Mouse (Mus musculus) gastrocnemius, postnatal 4 days (tissue): Measurements from ENCODE around the gene Coq8b. TPM values are rescaled to one million over a fixed set of nuclear protein-coding genes. Genes with fewer than 3 reads are reported as not detected.

Experiments
- DNase-seq, 2 experiments: peaks; one replicate each; pipeline ENCODE4 v3.0.0; 2021 to 2022; ENCODE audit warnings: low spot score in 2 of 2, mixed read lengths in 2 of 2
- long read RNA-seq, 2 experiments: library from polyadenylated mRNA; stranded (forward); transcript quantifications; one replicate each; pipeline ENCODE4 v2.0.0; 2021
- total RNA-seq, 2 experiments: library from RNA; stranded (reverse); gene quantifications; 2 replicates each; pipeline ENCODE4 v1.2.3; 2021

The Coq8b gene
- total RNA-seq, result 10 to 100 TPM in 1 of 2 experiments, 1 to 10 TPM in 1; 8.6 to 10.3 TPM
- long read RNA-seq, experiment 1, transcript Coq8b-201 (15 exons, 2,181 nt), result major isoform, 16 of 24 reads
- long read RNA-seq, experiment 1, partial matches to known transcripts, result 4 of 24 reads
- long read RNA-seq, experiment 1, other reads (novel, unspliced or antisense), result 3 of 24 reads
- long read RNA-seq, experiment 2, transcript Coq8b-201 (15 exons, 2,181 nt), result major isoform, 15 of 24 reads
- long read RNA-seq, experiment 2, partial matches to known transcripts, result 4 of 24 reads
- long read RNA-seq, experiment 2, other reads (novel, unspliced or antisense), result 4 of 24 reads

DNA sequence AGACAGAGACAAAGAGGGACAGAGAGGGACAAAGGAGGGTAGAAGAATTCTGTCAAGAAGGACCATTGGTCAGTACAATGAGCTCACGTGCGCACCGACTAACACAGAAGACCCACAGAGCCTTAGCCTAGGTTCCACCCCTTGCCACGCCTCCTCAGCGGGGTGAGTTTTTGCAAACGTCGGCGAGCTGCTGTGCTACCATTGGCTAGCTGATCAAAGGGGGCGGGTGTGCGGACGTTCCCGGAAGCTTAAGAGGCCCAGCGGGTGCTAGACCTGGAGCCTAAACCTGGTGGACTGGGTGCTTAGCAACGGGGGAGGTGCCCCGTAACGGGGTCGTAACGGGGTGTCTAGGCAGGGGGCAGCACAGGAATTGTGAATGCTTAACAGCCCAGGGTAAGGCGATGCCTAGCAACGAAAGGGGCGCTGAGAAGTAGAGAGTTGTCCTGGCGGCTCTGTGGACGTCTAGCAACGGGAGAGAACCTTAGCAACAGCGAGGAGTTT, at the start of gene Coq8b:
Gene Coq8b (plus strand): TSS at position 243 of the 501 bp plus-strand sequence.
- peak; percentile 78 to 92 for DNase-seq

DNA sequence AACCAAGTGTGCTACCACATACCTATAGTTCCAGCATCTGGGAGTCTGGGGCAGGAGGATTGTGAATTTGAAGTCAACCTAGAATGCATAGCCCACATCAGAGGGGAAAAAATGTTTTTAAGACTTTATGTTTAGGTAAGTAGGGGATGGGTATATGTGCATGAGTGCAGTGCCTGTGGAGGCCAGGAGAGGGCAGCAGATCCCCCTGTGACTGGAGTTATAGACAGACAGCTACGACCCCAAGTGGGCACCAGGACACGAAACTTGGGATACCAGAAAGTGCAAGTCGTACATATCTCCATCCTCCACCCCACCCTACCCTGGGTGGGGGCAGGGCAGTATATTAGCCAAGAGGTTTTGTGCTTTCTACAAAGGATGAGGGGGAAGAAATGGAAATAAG, 47.9 kb upstream of the Coq8b start:
- no peak for DNase-seq

DNA sequence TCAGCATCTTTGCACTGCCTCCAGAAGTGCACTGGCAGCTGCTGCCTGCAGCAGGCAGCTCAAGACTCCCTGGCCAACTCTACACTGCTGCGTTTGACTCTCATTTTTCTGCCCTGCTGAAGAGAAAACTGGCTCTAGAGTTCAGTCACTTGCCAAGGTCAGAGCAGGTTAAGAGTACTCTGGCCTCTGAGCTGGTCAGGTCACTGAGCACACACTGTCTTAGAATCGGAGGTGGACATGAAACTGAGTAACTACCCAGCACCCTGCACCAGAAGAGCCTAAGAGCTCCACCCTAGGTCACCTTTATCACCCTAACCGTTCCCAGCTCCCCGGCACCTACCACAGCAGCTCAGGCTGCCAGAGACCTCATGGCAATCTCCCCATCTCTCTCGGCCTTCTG, 46.8 kb upstream of the Coq8b start:
- DNase-seq, result no peak

DNA sequence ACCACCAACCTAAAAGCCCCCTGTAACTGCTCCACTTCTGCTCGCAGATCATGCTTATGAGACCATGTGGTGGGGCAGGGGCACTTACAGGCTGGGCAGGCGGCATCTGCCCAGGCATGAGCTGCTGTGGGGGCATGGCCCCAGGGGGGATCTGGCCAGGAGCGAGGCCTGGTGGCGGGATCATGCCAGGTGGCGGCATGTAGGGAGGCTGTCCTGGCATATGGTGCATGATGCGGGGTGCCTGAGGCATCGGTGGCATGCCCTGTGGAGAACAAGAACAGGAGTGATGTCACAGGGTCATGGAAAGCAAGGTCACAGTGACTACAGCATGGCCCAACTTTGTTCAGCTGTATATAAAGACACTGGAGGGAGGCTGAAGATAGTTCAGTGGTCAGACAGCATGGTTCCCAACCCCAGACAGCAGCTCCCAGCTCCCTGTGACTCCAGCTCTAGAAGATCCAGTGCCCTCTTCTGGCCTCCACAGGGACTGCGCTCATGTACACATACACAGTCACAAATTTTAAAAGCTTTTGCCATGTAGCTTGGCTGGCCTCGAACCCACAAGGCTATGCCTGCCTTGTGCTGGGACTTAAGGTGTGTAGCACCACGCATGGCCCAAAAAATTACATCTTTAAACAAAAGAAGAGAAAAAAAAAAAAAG, 43.4 kb upstream of the Coq8b start:
- DNase-seq, result no peak

DNA sequence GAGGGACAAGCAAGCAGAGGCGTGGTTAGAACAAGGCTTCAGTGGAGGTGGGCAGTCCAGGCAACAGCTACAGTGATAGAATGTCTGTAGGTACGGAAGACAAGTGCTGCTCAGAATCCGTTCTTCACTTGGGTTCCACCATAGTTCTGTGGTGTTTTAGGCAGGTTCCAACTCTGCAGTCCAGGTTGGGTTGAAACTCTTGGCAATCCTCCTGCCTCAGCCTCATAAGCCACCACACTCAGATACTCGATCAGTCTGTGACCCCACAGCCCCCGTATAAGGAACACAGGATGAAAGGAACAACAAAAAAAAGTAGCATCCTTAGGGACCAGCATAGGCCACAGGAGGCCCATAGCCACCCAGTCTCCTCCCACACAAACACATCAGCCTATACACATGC, 40.4 kb upstream of the Coq8b start:
- no peak for DNase-seq

DNA sequence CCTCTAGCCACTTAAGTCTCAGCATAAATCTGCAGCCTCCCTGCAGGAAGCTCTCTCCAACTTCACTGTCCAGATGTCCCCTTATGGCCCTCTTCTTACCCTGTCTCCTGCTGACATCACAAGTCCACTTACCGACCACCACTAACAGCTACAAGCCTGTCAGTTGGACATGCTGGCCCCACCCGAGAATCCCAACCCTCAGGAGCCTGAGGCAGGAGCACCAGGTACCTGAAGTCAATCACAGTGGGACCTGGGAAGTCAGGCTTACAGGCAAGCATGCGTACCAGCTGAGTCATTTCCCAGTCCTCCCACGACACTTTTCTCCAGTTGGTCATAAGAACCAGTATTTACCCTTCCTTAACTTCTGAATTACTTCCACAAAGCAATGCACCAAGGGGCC, 39.1 kb upstream of the Coq8b start:
- no peak for DNase-seq

DNA sequence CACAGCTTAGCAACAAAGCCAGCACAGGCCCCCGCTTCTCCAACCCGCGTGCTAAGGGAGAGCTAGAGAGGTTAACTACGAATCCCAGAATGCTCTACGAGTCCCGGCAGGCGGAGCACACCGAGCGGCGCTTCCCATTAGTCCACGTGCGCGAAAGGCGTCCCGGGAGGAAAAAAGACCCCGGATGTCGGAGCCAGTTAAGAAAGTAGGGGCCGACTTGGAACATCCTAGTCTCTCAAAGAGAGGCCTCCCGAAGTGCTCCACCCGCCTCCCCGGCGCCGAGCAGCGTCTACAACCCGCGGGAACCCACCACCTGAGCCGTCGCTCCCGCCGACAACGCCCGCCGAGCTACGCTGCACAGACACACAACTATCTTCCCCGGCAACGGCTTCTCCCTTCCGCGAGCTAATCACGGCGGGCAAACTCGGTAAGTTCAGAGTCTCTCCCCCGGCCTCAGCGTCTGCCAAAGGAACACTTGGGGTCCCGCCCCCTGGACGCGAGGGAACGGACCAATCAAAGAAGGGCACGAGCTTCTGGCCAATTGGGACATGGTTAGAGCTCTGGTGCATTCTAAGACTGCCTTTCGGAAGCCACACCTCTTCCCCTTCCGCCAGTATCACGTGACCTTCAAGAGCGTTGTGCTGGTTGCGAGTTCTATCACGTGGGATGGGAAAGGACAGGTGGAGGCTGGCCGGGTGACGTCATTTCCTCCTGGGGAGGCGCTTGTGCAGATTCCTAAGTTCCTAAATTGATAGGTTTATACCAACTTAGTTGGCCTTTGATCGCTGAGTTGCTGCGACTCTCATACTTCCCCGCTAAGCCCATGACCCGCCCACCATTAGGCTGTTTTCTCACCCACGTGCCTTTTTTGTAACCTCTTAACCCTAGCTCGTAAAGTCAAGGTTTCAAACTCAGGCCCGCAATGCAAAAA, 36.9 kb upstream of the Coq8b start, which contains the start of the genes BC024978 and Snrpa:
Gene BC024978 (plus strand): TSS at position 101 of the 931 bp plus-strand sequence.
Gene Snrpa (minus strand): TSS at position 591 of the 931 bp plus-strand sequence.
- peak; percentile 87 to 95 for DNase-seq

DNA sequence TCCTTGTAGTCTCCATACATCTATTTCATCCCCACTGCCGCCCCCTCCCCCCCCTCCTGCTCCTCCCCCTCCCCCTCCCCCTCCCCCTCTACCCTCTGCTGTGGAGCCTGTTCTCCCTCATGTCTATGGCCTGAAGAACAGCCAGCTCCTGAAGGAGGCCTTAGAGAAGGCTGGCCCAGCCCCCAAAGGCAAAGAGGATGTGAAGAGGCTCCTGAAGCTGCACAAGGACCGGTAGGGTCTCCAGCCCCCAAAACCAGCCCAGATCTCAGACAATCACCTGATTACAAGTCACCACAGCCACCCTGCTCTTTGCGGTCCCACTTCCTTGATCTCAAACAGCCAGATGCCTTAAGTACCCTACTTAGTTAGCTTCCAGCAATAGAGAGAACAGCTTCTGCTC, 35.7 kb upstream of the Coq8b start:
- DNase-seq, result no peak

DNA sequence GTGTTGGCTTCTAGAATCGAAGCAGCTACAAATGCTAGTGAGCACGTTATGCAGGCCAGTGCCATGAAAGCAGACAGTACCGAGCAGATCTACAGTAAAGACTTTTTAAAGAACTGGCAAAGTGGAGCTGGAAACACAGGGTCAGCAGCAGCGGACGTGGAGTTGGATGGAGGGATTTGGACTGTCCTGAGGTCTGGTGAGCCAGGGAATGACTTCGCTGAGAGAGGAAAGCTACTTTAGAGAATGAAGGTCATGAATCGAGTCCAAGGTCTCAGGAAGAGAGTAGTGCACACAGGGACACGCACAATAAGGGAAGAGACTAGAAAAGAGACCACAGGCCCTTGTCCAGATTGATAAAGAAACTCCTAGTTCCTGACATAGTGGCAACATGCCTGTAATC, 35.2 kb upstream of the Coq8b start:
- no peak for DNase-seq

DNA sequence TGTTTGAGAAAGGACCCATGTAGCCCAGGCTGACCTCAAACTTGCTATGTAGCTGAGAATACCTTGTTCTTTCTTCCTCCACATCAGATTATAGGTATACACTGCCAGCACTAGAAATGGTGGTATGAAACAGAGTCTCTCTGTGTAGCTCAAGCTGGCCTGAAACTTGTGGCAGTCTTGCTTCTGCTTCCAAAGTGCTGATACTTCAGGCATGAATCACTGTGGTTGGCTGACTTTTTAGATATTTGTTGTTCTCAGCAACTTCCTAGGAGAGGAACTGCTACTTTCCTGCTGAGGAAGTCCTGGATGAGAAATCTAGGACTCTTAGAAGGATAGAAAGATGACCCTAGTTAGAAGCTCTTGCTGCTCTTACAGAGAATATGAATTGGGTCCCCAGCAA, 34.5 kb upstream of the Coq8b start:
- DNase-seq, result no peak

DNA sequence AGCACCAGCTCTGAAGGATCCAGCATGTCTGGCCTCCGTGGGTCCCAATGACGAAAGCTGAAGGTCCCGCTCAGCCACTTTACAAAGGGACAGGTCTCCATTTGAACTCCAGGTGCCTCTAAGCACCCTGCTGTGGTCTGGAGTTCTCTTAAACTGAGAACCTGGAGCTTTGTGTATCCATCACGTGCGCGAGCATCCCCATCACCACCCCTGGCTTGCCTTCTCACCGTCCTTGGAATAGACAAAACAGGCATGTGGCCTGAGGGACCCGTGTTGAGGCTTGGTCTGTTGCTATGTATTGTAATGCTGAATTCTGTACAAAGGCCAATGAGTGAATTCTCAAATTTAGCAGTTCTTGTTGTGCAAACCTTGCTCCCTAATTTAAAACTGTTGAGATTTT, 34.0 kb upstream of the Coq8b start:
- no peak for DNase-seq

DNA sequence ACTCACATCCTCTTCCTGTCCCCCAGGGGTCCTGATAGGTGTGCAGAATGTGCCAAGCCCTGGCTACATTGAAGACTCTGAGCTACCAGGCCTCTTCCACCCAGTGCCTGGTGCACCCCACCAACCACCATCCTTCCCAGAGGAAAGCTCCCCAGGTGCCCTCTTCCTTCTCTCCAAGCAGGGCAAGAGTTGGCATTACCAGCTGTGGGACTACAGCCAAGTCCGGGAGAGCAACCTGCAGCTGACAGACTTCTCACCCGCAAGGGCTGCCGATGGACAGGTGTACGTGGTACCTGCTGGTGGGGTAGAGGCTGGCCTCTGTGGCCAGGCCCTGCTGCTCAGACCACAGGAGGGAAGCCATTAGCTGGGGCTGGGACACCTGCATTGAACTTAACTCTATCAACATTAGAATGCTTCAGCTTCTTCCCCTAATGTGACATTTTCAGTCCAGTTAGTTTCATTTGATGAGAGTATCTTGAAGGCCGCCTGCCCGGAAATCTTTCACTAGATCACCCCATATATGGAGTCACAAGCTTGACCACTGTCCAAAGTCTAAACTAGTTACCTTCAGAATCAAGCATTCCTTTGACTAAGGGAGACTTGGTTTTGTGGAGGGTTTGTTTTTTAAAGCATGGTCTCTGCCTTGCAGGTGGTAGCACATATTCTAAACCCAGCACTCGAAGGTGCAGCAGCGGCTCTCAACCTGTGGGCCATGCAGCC, 28.9 kb upstream of the Coq8b start:
- no peak for DNase-seq

DNA sequence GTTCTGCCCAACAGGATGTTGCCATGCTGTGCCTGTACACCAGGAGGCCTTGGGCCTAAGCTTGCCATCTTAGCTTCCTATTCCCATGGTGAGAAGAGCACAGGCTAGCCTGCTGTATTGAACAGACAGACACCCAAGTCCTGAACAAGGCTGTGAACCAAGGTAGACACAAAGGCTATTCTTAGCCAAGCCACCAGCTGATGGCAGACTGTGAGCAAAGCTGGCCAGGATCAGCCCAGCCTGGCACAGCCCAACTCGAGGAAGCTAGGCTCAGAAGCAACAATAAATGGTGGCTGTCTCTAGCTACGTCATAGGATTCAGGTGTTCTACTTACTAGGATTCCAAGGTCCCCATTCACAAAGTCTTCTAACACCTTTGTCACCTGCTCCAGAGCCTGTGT, 20.2 kb upstream of the Coq8b start:
- no peak for DNase-seq

DNA sequence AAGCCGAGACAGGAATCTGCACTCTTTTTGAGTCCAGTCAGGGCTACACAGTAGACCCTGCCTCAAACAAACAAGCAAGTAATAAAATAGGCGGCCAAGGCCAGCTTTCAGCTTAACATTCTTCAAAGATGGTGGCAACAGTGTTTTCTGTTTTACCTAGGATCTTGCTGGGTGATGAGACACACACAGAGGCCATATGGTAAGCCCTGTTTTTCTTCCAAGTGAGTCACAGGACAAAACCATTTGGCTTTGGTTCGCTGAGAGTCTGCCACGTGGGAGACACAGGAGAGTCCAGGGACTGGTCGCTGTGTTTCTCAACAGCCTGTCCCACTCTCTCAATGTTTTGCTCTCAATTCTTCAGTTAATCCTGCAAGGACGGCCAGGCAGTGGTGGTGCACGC, 14.2 kb upstream of the Coq8b start:
- no peak for DNase-seq

DNA sequence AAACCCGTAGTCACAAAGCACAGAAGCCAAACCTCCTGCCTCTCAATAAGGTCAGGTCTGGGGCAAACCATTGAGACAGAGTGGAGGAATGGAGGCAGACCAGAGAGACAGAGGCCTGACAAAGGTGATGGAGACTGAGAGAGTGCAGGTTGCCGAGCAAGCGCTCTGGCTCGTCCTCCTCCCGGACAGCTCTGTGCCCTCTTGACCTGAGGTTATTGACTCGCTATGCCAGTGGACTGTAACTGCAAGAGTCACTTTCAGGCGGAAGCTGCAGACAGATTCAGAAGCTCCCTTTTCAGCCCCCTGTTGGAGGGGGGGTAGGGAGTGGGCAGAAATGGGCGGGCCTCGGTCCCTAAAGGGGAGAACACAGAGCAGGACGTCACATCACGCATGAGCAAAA, 12.9 kb upstream of the Coq8b start:
- no peak for DNase-seq

DNA sequence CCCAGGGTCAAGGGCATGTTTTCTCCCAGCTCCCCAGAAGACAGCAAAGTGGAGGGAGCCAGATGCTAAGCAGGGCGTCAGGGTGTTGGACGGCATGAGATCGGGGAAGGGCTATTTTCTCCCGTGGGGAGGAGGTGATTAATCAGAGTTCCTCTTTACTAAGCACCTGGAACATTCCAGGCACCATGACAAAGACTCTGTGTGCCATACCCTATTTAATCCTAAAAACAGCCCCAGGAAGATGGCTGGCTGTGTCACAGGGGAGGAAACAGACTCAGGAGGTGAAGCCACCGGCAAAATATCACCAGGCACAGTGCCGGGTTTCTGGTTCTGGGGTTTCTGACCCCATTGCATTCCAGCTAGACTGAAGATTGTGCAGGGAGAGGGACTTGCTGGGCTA, 10.9 kb upstream of the Coq8b start:
- DNase-seq, result no peak

DNA sequence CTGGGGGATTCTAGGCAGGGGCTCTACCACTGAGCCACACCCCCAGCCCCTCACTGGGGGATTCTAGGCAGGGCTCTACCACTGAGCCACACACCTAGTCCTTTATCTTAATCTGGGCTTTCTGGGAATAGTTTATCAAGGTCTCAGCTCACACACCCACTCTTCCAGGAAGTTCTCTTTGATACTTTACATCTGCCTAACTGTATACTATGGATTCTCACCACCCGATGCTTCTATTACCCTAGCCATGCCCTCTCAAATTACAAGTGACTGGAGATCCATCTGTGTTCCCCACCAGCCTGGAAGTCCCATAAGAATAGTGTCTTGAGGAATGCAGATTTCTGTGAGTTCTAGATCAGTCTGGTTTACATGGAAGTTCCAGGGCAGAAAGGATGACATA, 10.3 kb upstream of the Coq8b start:
- DNase-seq, result no peak

DNA sequence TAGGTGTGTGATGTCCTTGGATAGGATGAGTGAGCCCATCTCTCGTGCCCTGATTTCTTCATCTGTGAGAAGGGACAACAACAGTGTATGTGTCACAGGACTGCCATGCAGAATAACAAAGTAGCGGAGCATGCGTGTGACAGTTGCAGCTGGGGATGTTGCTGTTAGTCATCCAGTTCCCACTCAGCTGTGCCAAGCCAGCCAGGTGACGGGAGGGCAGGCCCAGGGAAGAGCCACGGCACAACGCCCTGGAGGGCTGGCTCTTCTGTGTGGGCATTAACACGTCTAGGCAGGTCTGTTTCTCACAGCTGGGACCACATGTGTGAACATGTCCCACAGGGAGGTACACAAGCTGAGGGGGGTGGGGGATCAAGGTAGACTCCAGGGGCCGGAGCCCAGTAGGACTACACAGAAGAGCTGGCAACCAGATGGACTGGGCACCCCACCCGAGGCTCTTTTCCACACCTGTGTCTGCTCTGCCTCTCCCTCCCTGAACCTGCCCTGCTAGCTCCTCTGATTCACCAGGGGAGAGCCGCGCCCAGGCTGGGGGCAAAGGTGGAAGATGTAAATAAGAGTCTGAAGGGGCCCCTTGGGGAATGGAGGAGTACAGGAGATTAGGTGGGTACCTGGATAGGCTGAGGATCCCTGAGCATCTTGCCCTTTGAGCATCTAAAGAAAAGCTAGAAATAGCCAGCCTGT, 7.8 kb upstream of the Coq8b start:
- peak in 1 of 2 experiments; percentile 20 for DNase-seq

DNA sequence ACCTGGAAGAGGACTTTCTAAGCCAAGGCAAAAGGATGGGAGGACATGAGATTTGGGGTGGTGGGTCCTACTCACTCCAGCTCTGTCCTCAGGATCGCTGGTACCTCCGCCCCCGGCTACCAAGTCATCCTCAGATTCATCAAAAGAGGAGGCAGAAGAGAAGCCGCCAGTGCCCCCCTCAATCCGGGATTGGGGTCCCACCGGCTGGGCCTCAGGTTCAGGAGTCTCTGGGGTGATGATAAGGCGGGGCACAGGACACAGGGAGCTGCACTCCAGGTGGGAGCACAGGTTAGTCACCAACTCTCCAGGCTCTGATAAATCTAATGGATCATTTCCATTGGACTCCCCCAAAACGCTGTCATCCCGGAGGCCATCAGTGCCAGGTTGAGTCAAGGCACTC, 5.5 kb upstream of the Coq8b start:
- no peak for DNase-seq

DNA sequence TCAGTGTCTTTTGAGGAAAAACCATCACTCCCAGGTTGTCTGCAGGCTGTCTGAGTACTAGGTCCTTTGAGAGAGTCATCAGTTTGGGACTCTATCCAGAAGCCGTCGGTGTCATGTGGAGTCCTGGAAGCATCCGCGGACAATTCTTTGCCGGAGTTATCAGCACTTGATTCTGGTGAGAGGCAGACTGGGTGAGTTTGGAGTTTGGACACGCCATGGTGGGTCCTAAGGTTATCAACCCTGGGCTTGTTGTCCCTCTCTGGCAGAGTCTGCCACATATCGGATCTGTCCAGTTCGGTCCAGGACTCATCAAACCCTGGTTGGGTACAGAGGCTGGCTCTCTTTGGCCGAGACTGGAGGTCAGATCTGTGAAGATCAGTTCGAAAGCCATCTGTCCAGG, 5.1 kb upstream of the Coq8b start:
- DNase-seq, result no peak
